Mouse (Mus musculus) thymus, adult 2 months (tissue): ENCODE results near the gene Eno2. TPM values are rescaled to one million over a fixed set of nuclear protein-coding genes. Genes with fewer than 3 reads are reported as not detected.
A peak's percentile ranks its signal among the peaks of the same experiment; 100 is the strongest.

Experiments used
- DNase-seq: peaks from one replicate; pipeline ENCODE4 v3.0.0; 2021
- H3K27ac ChIP-seq: fragments of 200-500 bp; 2 replicates; pipeline ENCODE4 v1.5.1; 2012; ENCODE audit warnings: low read length, control low read depth; ENCODE audit not compliant: control insufficient read depth, insufficient read depth
- H3K27me3 ChIP-seq: fragments of 200-500 bp; 2 replicates; pipeline ENCODE4 v1.6.1; 2012; ENCODE audit warnings: mild to moderate bottlenecking, low read length, moderate library complexity, mixed read lengths; ENCODE audit not compliant: control insufficient read depth, insufficient read depth
- H3K36me3 ChIP-seq: fragments of 200-500 bp; 2 replicates; pipeline ENCODE4 v1.6.1; 2012; ENCODE audit warnings: mild to moderate bottlenecking, low read length, moderate library complexity; ENCODE audit not compliant: control insufficient read depth, insufficient read depth
- H3K4me1 ChIP-seq: fragments of 200-500 bp; replicated peaks from 2 replicates; pipeline ENCODE4 v1.6.1; 2012; ENCODE audit warnings: low read length; ENCODE audit not compliant: control insufficient read depth, insufficient read depth
- H3K4me3 ChIP-seq: fragments of 200-500 bp; 2 replicates; pipeline ENCODE4 v1.5.1; 2012; ENCODE audit warnings: mild to moderate bottlenecking, low read length, control low read depth, moderate library complexity; ENCODE audit not compliant: control insufficient read depth, insufficient read depth
- CTCF ChIP-seq: fragments of 200-500 bp; IDR thresholded peaks from 2 replicates; pipeline ENCODE4 v1.5.1; 2012; ENCODE audit warnings: mild to moderate bottlenecking, control low read depth, low read length, moderate library complexity, borderline replicate concordance; ENCODE audit not compliant: control insufficient read depth, poor library complexity, insufficient read depth; ENCODE audit errors: extremely low read depth
- POLR2A ChIP-seq: fragments of 200-500 bp; IDR thresholded peaks from 2 replicates; pipeline ENCODE4 v1.6.1; 2012; ENCODE audit warnings: mild to moderate bottlenecking, low read length, control low read depth, moderate library complexity; ENCODE audit not compliant: control insufficient read depth, poor library complexity, insufficient read depth; ENCODE audit errors: extremely low read depth
- WGBS: fragments of 180-500 bp; shearing (Covaris S2); methylation state at CpG from one replicate; pipeline ENCODE4 v1.1.7; 2018; 5-methylcytosine and 5-hydroxymethylcytosine counted together
- polyA plus RNA-seq: library from polyadenylated mRNA; depleted of rRNA; stranded (reverse); fragments of >200 nt; gene quantifications from 2 replicates; pipeline ENCODE4 v1.2.3, GENCODE M21; 2012

Eno2 gene
- polyA plus RNA-seq, 1 experiment, result 12.9 TPM

DNA sequence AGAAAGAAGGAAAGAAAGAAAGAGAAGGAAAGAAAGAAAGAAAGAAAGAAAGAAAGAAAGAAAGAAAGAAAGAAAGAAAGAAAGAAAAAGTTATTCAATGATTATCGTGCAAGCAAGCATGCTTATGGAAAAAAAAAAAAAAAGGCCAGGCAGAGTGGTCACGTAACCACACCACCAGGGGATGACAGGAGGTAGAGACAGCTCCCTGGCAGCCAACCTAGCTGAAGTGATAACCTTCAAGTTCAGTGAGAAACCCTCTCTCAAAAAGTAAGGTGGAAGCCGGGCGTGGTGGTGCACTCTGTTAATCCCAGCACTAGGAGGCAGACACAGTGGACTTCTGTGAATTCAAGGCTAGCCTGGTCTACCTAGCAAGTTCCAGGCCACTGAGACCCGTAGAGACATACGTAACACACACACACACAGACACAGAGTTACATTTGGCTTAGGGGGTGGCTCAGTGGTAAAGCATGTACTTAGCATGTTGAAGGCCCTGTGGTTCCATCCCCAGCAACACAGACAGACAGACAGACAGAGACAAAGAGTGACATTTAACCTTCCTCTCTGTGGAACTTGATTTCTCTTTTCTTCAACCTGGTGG is 46.5 kb downstream of the Eno2 start:
- WGBS, result 68% methylated on average over 6 of the region's 6 CpGs
- H3K4me3 ChIP-seq, result no peak overlapping the region
- TF ChIP-seq CTCF, result no peak
- DNase-seq, result no peak
- H3K27me3 ChIP-seq, result no peaks in the 10 kb centered on the region
- peaks cover 48% of the 10 kb centered on the region for H3K4me1 ChIP-seq
- peak overlapping the region; percentile 64 for H3K27ac ChIP-seq
- peaks cover 33% of the 10 kb centered on the region for H3K36me3 ChIP-seq

- Histone ChIP-seq H3K4me1 (peaks cover 48% of the 10 kb centered on the region), H3K27me3 (no peaks in the 10 kb centered on the region), H3K36me3 (peaks cover 26% of the 10 kb centered on the region), H3K4me3 (peak overlapping the region; percentile 10), H3K27ac (peak overlapping the region; percentile 81)
- TF ChIP-seq CTCF, result no peak
- 0 out of 2 replicates have a peak, but pooled peaks have one; percentile 10 for TF ChIP-seq POLR2A
- DNase-seq, result no peak
- WGBS, result 3% methylated on average over 11 of the region's 11 CpGs
These were observed 48.6 kb downstream of the Eno2 start for GRCm38 (mm10) chr6:124720904-124721303.

GRCm38 (mm10) chr6:124719354-124719978 is 50.0 kb downstream of the Eno2 start:
- no peaks in the 10 kb centered on the region for H3K27me3 ChIP-seq
- H3K4me3 ChIP-seq, result no peak overlapping the region; the same call in 1 of the 2 replicates
- 91% methylated on average over 7 of the region's 7 CpGs for WGBS
- DNase-seq, result no peak
- peaks cover 20% of the 10 kb centered on the region for H3K36me3 ChIP-seq
- TF ChIP-seq CTCF, result no peak
- no peak for TF ChIP-seq POLR2A
- H3K4me1 ChIP-seq, result peaks cover 41% of the 10 kb centered on the region
- H3K27ac ChIP-seq, result no peak overlapping the region

DNA sequence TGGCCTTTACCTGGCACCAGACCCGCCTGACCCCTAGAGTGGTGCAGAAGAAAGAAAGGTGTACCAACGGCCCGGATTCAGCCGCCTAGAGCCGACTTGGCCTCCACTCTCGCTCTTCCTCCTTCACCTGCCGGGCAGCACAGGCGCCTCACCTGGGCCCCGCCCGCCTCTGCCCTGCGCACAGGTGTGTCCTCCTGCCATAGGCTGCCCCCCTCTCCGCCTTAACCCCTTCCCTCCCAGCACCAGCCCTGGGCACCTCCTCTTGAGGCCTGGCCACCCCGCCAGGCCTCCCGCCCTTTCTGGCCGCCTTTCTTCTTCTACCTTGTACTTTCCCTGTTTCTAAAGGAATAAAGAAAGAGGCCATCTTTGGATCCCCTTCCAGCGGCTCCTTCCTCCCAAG is 50.8 kb downstream of the Eno2 start:
- peak overlapping the region; percentile 29; the same call in 1 of the 2 replicates for H3K27ac ChIP-seq
- TF ChIP-seq CTCF (no peak), POLR2A (no peak)
- H3K27me3 ChIP-seq, result no peaks in the 10 kb centered on the region
- peaks cover 18% of the 10 kb centered on the region for H3K36me3 ChIP-seq
- peaks cover 40% of the 10 kb centered on the region for H3K4me1 ChIP-seq
- no peak for DNase-seq
- 89% methylated on average over 16 of the region's 16 CpGs for WGBS
- H3K4me3 ChIP-seq, result peak overlapping the region; percentile 18

DNA sequence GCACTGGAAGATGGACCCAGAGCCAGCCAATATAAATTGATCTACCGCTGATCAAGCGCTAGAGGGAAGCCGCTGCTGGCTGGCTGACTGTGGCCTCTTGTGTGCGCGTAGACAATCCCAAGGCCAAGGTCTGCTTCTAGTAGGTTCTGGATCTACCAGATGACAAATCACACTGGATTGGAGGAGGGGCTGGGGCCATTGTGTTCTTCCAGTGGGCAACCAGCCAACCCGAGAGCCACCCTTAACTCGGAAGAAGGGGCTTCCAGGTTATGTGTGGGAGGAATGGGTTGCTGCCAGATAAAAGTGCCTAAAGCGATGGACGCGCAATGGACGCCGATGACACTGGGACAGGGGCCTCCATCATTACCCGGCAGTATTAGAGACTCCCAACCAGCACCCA is 51.5 kb downstream of the Eno2 start:
- Histone ChIP-seq H3K36me3 (peaks cover 15% of the 10 kb centered on the region), H3K4me3 (peak overlapping the region; percentile 18), H3K27ac (no peak overlapping the region), H3K4me1 (peaks cover 37% of the 10 kb centered on the region), H3K27me3 (no peaks in the 10 kb centered on the region)
- WGBS, result 94% methylated on average over 13 of the region's 13 CpGs
- TF ChIP-seq POLR2A (no peak), CTCF (no peak)
- no peak for DNase-seq

- DNase-seq, result peak; percentile 52
- Histone ChIP-seq H3K36me3 (peaks cover 15% of the 10 kb centered on the region), H3K4me3 (no peak overlapping the region), H3K4me1 (peaks cover 35% of the 10 kb centered on the region), H3K27ac (no peak overlapping the region), H3K27me3 (no peaks in the 10 kb centered on the region)
- TF ChIP-seq POLR2A (no peak), CTCF (peak; percentile 81; the same call in 1 of the 2 replicates)
- 67% methylated on average over 20 of the region's 20 CpGs for WGBS
These were observed 52.5 kb downstream of the Eno2 start for GRCm38 (mm10) chr6:124716864-124717490.

GRCm38 (mm10) chr6:124712918-124713317 is 56.6 kb downstream of the Eno2 start:
- H3K36me3 ChIP-seq, result peaks cover 21% of the 10 kb centered on the region
- H3K4me1 ChIP-seq, result peaks cover 15% of the 10 kb centered on the region
- peak overlapping the region; percentile 99 for H3K4me3 ChIP-seq
- H3K27ac ChIP-seq, result no peak overlapping the region
- TF ChIP-seq POLR2A (no peak), CTCF (no peak)
- WGBS, result 16% methylated on average over 11 of the region's 11 CpGs
- no peaks in the 10 kb centered on the region for H3K27me3 ChIP-seq
- no peak for DNase-seq
